Mouse (Mus musculus): Measurements from ENCODE around the gene Vps33b.

- TF ChIP-seq CTCF (IDR thresholded peaks at IDR 0.05) (no peak), EP300 (IDR thresholded peaks at IDR 0.05) (no peak)
Observed at GRCm38 (mm10) chr7:80326076-80326475, 56.6 kb downstream of the Vps33b start.
